Mouse (Mus musculus) stomach, postnatal 0 days (tissue): ENCODE results near the gene Prkcg.

Source experiments
- CTCF ChIP-seq: IDR thresholded peaks from 2 replicates; pipeline ENCODE4 v1.5.1; 2016; ENCODE audit warnings: antibody characterized with exemption, low read depth, mild to moderate bottlenecking, moderate library complexity
- EP300 ChIP-seq: optimal IDR thresholded peaks from 2 replicates; pipeline ENCODE3; 2016; ENCODE audit warnings: antibody characterized with exemption

GRCm38 (mm10) chr7:3300891-3301627 lies 12.1 kb downstream of the Prkcg start:
- TF ChIP-seq CTCF (no peak), EP300 (no peak)
